Mouse (Mus musculus): Measurements from ENCODE around the gene Rlf. TPM values are rescaled to one million over a fixed set of nuclear protein-coding genes. Genes with fewer than 3 reads are reported as not detected.

Rlf gene
- polyA plus RNA-seq, 2 experiments = 17.7 to 19.5 TPM

- DNase-seq (ENCODE audit: low spot score) = no peak
- no peak for ATAC-seq (ENCODE audit: low FRiP score, low read depth)
- 81% methylated on average over 2 of the region's 2 CpGs for WGBS
- Histone ChIP-seq H3K27me3 (ENCODE audit: control insufficient read depth, insufficient read depth, low read length) (no peaks in the 10 kb centered on the region), H3K9me3 (ENCODE audit: control insufficient read depth, low read length) (peaks cover 4% of the 10 kb centered on the region; the same call in 1 of the 2 replicates), H3K36me3 (ENCODE audit: control insufficient read depth, insufficient read depth, low read length) (peaks cover 59% of the 10 kb centered on the region), H3K4me3 (replicated peaks; ENCODE audit: low read length) (no peak overlapping the region), H3K27ac (replicated peaks; ENCODE audit: low read depth, low read length) (no peak overlapping the region), H3K4me2 (replicated peaks; ENCODE audit: low read depth, low read length, severe bottlenecking) (no peak overlapping the region), H3K9ac (ENCODE audit: low read depth, low read length, severe bottlenecking) (no peak overlapping the region), H3K4me1 (ENCODE audit: control insufficient read depth, insufficient read depth, low read length) (no peaks in the 10 kb centered on the region)
- no peak for TF ChIP-seq POLR2A (IDR thresholded peaks at IDR 0.05; ENCODE audit: borderline replicate concordance, extremely low read depth, insufficient read depth, insufficient read length)
Measured at GRCm38 (mm10) chr4:121163501-121164030, 51.3 kb downstream of the Rlf start.

- Histone ChIP-seq H3K36me3 (ENCODE audit: control insufficient read depth, insufficient read depth, low read length) (no peaks in the 10 kb centered on the region), H3K9me3 (ENCODE audit: control insufficient read depth, low read length) (no peaks in the 10 kb centered on the region), H3K27me3 (ENCODE audit: control insufficient read depth, insufficient read depth, low read length) (no peaks in the 10 kb centered on the region), H3K4me2 (replicated peaks; ENCODE audit: low read depth, low read length, severe bottlenecking) (no peak within 1 kb of the TSS), H3K4me1 (ENCODE audit: control insufficient read depth, insufficient read depth, low read length) (no peaks in the 10 kb centered on the region), H3K9ac (ENCODE audit: low read depth, low read length, severe bottlenecking) (no peak within 1 kb of the TSS), H3K27ac (replicated peaks; ENCODE audit: low read depth, low read length) (no peak within 1 kb of the TSS), H3K4me3 (replicated peaks; ENCODE audit: low read length) (no peak within 1 kb of the TSS)
- no peak for TF ChIP-seq POLR2A (IDR thresholded peaks at IDR 0.05; ENCODE audit: borderline replicate concordance, extremely low read depth, insufficient read depth, insufficient read length)
- 96% methylated on average over 2 of the region's 2 CpGs for WGBS
- DNase-seq (ENCODE audit: low spot score) (no peak), ATAC-seq (ENCODE audit: low FRiP score, low read depth) (no peak)
Measured at GRCm38 (mm10) chr4:121109126-121109525, 105.8 kb downstream of the Rlf start, which contains the start of gene Tmco2. Tmco2 (minus strand) TSS chr4:121109226.

- 87% methylated on average over 4 of the region's 4 CpGs for WGBS
- Histone ChIP-seq H3K4me2 (replicated peaks; ENCODE audit: low read depth, low read length, severe bottlenecking) (no peak overlapping the region), H3K4me1 (ENCODE audit: control insufficient read depth, insufficient read depth, low read length) (no peaks in the 10 kb centered on the region), H3K36me3 (ENCODE audit: control insufficient read depth, insufficient read depth, low read length) (no peaks in the 10 kb centered on the region), H3K9me3 (ENCODE audit: control insufficient read depth, low read length) (no peaks in the 10 kb centered on the region), H3K4me3 (replicated peaks; ENCODE audit: low read length) (no peak overlapping the region), H3K9ac (ENCODE audit: low read depth, low read length, severe bottlenecking) (no peak overlapping the region), H3K27ac (replicated peaks; ENCODE audit: low read depth, low read length) (no peak overlapping the region), H3K27me3 (ENCODE audit: control insufficient read depth, insufficient read depth, low read length) (no peaks in the 10 kb centered on the region)
- DNase-seq (ENCODE audit: low spot score) = no peak
- ATAC-seq (ENCODE audit: low FRiP score, low read depth) = no peak
- no peak for TF ChIP-seq POLR2A (IDR thresholded peaks at IDR 0.05; ENCODE audit: borderline replicate concordance, extremely low read depth, insufficient read depth, insufficient read length)
Measured at GRCm38 (mm10) chr4:121103304-121103703, 111.6 kb downstream of the Rlf start.

GRCm38 (mm10) chr4:121097650-121098378 is 117.1 kb downstream of the Rlf start, which contains the start of gene Zmpste24:
Zmpste24 (minus strand) TSS chr4:121098241.
- peak; percentile 43; the same call in 1 of the 2 replicates for TF ChIP-seq POLR2A (IDR thresholded peaks at IDR 0.05; ENCODE audit: borderline replicate concordance, extremely low read depth, insufficient read depth, insufficient read length)
- H3K27me3 ChIP-seq (ENCODE audit: control insufficient read depth, insufficient read depth, low read length) = no peaks in the 10 kb centered on the region
- no peaks in the 10 kb centered on the region for H3K9me3 ChIP-seq (ENCODE audit: control insufficient read depth, low read length)
- ATAC-seq (ENCODE audit: low FRiP score, low read depth) (peak; percentile 89), DNase-seq (ENCODE audit: low spot score) (peak; percentile 94)
- peaks cover 28% of the 10 kb centered on the region for H3K36me3 ChIP-seq (ENCODE audit: control insufficient read depth, insufficient read depth, low read length)
- peak within 1 kb of the TSS; percentile 82 for H3K9ac ChIP-seq (ENCODE audit: low read depth, low read length, severe bottlenecking)
- H3K4me3 ChIP-seq (replicated peaks; ENCODE audit: low read length) = peak within 1 kb of the TSS; percentile 71
- peaks cover 4% of the 10 kb centered on the region for H3K4me1 ChIP-seq (ENCODE audit: control insufficient read depth, insufficient read depth, low read length)
- peak within 1 kb of the TSS; percentile 48; the same call in 1 of the 2 replicates for H3K27ac ChIP-seq (replicated peaks; ENCODE audit: low read depth, low read length)
- peak within 1 kb of the TSS; percentile 80 for H3K4me2 ChIP-seq (replicated peaks; ENCODE audit: low read depth, low read length, severe bottlenecking)
- WGBS = under 1% methylated on average over 39 of the region's 39 CpGs

Other genes starting within 250 kb of the Rlf start
- 19.8 and 21.7 TPM in 2 replicates for gene Smap2, start 197.8 kb downstream of the Rlf start, polyA plus RNA-seq (2012; rRNA removed)
- gene Smap2, start 197.8 kb downstream of the Rlf start, polyA plus RNA-seq (2014; fragmentation: Nextera tagmentation; extraction: Ambion mirVana) = 17.3 and 19.7 TPM in 2 replicates
- gene Col9a2, start 175.7 kb downstream of the Rlf start, polyA plus RNA-seq (2012; rRNA removed) = 248 and 256 TPM in 2 replicates
- 83.8 and 87.5 TPM in 2 replicates for gene Col9a2, start 175.7 kb downstream of the Rlf start, polyA plus RNA-seq (2014; fragmentation: Nextera tagmentation; extraction: Ambion mirVana)
- gene Zmpste24, start 116.8 kb downstream of the Rlf start, polyA plus RNA-seq (2012; rRNA removed) = 19.0 TPM in 2 replicates
- 19.0 and 22.6 TPM in 2 replicates for gene Zmpste24, start 116.8 kb downstream of the Rlf start, polyA plus RNA-seq (2014; fragmentation: Nextera tagmentation; extraction: Ambion mirVana)
- not detected in 2 replicates for gene Tmco2, start 105.9 kb downstream of the Rlf start, polyA plus RNA-seq (2012; rRNA removed)
- gene Tmco2, start 105.9 kb downstream of the Rlf start, polyA plus RNA-seq (2014; fragmentation: Nextera tagmentation; extraction: Ambion mirVana) = not detected in 2 replicates
- not detected in 2 replicates for gene Gm12888, start 109.8 kb upstream of the Rlf start, polyA plus RNA-seq (2012; rRNA removed)
- not detected in 2 replicates for gene Gm12888, start 109.8 kb upstream of the Rlf start, polyA plus RNA-seq (2014; fragmentation: Nextera tagmentation; extraction: Ambion mirVana)
- not detected in 2 replicates for gene Gm12886, start 208.0 kb upstream of the Rlf start, polyA plus RNA-seq (2012; rRNA removed)
- not detected in 2 replicates for gene Gm12886, start 208.0 kb upstream of the Rlf start, polyA plus RNA-seq (2014; fragmentation: Nextera tagmentation; extraction: Ambion mirVana)

Data from limb, embryonic 14.5 days (tissue).